Mouse (Mus musculus): ENCODE measurements around the gene Arid2.

GRCm38 (mm10) chr15:96274341-96274740 is 13.0 kb upstream of the Arid2 start:
- TF ChIP-seq CHD2 (IDR thresholded peaks at IDR 0.05; ENCODE audit: low read length) (no peak), CHD1 (IDR thresholded peaks at IDR 0.05; ENCODE audit: low read depth, low read length) (no peak), POLR2A (IDR thresholded peaks at IDR 0.05; ENCODE audit: low read depth, low read length) (no peak), CTCF (conservative IDR thresholded peaks at IDR 0.05 in 1 of 2, IDR thresholded peaks at IDR 0.05 in 1 of 2; ENCODE audit: low read depth in 2 of 2, low read length in 2 of 2) (no peak), BHLHE40 (IDR thresholded peaks at IDR 0.05; ENCODE audit: low read depth, low read length) (no peak), MAZ (IDR thresholded peaks at IDR 0.05; ENCODE audit: low read depth, low read length) (no peak)
